Mouse (Mus musculus) mouse embryonic stem cell (cell line): ENCODE measurements around the gene Stmnd1.
"Not testable (repeated sequence)": the region's sequence is repeated elsewhere in the genome, so short reads cannot be mapped to it uniquely, and the experiment has no call there.

ENCODE experiments used
- in situ Hi-C, 2 experiments: fragments of 300-500 bp; cut with MboI; formaldehyde crosslinking; loops; 1 replicate in 1 of 2; 3 replicates in 1 of 2; pipeline ENCODE4 v1.14.3; 2019 to 2020; ENCODE audit warnings: low sequenced_read_pairs in 2 of 2, low pct_unique_long_range_greater_than_20kb in 1 of 2, mixed read lengths in 1 of 2; ENCODE audit not compliant: unreplicated experiment in 1 of 2

Stmnd1 gene

DNA sequence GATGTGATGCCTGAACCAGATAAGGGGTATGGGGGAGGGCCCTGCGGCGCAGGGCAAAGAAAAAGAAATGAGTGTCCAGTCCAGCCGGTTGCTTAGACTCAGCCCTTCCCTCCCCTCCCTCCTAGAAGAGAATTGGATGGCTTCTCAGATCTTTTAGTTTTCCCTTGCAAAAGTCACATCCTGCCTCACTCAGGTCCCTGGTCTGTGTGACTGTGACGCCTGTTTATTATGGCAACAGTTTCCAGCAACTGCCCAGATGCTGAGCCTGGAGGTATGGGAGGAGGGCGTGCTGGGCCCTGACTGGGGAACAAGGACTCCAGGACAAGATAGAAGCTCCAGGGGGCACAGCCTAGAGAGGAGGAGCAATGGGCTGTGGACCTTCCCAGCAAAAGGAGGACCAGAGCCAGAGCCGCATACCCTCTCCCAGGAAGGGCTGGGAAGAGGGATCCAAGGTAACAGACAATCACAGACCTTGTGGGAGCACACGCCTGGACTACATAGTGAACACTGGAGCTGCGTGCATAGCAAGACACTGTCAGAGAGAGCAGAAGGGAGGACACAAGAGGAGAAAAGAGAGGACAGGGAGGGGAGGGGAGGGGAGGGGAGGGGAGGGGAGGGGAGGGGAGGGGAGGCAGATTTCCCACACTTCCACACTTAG is at the start of gene Stmnd1:
TSS of gene Stmnd1 (plus strand) at position 269 of the 658 bp plus-strand sequence.
- in situ Hi-C loops = no loop called here

- in situ Hi-C loops = no loop called here
Measured at GRCm38 (mm10) chr13:46226956-46227355, 46.6 kb upstream of the Stmnd1 start.

- in situ Hi-C loops = no loop called here
Measured at GRCm38 (mm10) chr13:46227486-46227885, 46.0 kb upstream of the Stmnd1 start.

DNA sequence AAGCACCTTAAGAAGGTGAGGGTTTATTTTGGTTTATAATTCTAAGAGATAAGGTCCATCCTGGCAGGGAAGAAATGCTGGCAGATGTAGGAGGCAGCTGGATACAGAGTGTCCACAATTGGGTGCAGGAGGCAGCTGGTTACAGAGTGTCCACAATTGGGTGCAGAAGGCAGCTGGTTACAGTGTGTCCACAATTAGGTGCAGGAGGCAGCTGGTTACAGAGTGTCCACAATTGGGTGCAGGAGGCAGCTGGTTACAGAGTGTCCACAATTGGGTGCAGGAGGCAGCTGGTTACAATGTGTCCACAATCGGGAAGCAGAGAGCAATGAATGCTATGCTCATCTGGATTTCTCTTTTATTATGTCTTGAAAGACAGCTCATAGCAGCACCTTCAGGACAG is 44.8 kb upstream of the Stmnd1 start:
- in situ Hi-C loops = not testable (repeated sequence)

DNA sequence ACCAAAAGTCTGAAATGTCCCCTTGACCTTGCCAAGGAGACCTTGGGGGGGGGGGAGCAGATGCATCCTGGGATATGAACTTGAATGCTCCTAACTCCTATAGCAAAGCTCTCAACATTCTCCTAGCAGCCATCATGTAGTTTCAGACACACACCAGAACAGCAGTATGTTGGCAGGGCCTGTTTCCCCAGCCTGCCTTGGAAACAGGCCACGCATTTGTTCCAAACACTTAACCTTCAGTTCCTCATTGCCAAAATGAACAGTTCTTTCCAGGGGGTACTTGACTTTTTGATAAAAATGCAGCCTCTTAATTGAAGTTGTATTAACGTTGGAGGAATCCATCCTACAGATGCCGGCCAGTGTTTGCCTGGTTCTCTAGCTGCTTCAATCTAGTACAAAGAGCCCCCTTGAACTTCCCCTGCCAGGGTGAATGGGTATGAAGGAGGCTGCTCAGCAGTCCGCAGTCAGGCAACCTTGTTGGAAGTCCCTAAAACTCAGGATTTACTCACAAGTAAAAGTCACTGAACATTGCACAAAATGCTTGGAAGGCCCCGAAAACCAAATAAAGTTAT is 41.9 kb upstream of the Stmnd1 start:
- in situ Hi-C loops = no loop called here

GRCm38 (mm10) chr13:46237723-46238349 is 35.7 kb upstream of the Stmnd1 start:
- in situ Hi-C loops = no loop called here

- in situ Hi-C loops = no loop called here
Measured at GRCm38 (mm10) chr13:46238796-46239195, 34.7 kb upstream of the Stmnd1 start.

- in situ Hi-C loops = no loop called here
Measured at GRCm38 (mm10) chr13:46241391-46242188, 31.9 kb upstream of the Stmnd1 start.

DNA sequence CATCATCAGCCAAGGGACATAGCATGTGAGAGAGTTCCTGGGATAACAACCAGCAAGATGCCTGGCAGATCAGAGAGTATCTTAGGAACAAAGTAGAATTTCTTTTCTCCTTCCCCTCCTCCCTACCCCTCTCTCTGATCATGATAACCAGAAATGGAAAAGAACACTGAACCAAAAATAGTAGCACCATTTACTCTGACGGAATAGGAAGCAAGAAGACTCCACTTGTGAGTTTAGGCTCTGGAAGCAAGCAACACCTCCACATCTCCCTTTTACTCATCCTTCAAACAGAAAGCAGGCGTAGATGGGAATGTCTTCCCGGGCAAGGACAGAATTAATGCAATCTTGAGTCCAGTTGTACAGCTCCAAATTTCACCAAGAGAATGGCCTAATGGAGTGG is 19.8 kb upstream of the Stmnd1 start:
- in situ Hi-C loops = loop anchor here in 1 of 2 experiments (10.0 kb wide), 1 partner anchor 279 kb away; no protein-coding TSS in a partner anchor

DNA sequence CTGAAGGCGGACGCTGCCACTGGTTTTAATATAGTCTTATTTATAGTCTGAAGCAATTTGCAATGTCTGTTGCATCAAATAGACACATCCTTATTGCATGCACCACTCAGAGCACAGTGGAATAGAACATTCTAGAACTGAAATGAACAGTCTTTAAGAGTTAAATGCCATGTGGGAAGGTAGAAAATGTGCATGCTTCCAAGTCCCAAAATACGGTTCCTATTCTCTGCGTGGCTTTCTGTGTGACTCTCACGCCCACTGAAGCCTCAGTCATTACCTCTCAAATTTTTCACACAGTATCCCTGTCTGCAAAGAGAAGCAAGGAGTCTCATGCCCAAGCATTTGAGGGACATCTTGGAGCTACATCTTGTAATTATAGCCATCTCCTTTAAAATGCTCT is 19.4 kb upstream of the Stmnd1 start:
- in situ Hi-C loops = loop anchor here in 1 of 2 experiments (10.0 kb wide), 1 partner anchor 279 kb away; no protein-coding TSS in a partner anchor

- in situ Hi-C loops = loop anchor here in 1 of 2 experiments (10.0 kb wide), 1 partner anchor 281 kb away; no protein-coding TSS in a partner anchor
Measured at GRCm38 (mm10) chr13:46255616-46256015, 17.9 kb upstream of the Stmnd1 start.

DNA sequence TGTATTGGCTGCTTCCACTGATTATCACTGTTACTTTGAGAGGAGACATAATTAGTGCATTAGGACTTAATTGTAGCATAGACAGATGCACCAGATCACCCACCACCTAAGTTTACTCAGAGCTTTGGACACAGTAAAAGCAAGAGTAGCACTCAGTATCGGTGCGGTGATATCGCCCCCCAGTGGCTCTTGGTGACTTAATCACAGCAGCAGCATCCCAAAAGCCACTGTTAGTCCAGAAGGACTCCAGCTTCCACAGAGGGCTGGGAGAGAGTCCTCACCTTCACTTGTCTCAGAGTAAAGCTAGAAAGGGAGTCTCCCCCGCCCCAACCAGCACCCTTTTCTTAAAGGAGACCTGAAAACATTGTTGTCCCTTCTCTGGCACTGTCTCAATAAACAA is 15.7 kb upstream of the Stmnd1 start:
- in situ Hi-C loops = loop anchor here in 1 of 2 experiments (10.0 kb wide), 1 partner anchor 283 kb away; no protein-coding TSS in a partner anchor

- in situ Hi-C loops = loop anchor here in 1 of 2 experiments (10.0 kb wide), 1 partner anchor 285 kb away; no protein-coding TSS in a partner anchor
Measured at GRCm38 (mm10) chr13:46259526-46259925, 14.0 kb upstream of the Stmnd1 start.

DNA sequence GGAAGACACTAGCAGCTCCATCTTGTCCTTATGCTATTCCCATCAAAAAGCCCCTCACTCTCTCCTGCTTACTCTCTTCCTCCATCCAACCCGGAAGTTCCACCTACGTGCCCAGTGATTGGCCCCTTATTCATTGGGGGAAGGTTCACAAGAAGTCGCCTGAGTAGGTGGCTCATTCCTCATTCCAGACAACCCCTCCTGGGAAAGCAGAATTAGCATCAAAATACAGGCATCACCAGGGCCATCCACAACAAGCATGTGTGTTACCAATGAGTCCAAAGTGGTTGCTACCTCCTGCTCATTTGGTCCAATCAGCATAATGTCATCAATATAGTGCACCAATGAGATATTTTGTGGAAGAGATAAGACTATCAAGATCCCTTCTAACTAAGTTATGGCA is 12.3 kb upstream of the Stmnd1 start:
- in situ Hi-C loops = no loop called here

- in situ Hi-C loops = no loop called here
Measured at GRCm38 (mm10) chr13:46267783-46268182, 5.7 kb upstream of the Stmnd1 start.

DNA sequence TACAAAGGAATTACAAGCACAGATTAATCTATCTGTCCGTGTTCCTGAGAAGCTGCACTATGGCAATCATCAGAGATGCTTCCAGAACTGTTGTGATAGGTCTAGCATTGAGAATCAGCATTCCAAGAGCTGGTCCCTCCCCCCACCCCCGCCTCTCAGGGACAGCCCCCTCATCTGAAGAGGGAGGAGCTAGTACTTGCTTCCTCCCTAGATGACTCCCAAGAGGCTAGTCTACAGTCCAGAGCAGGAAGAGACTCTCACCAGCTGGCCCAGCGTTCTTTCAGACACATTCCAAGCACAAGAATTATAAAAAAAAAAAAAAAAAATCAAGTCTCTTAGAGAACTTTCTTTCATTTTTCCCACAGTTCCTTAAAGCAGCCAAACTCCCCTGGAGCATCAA is 5.2 kb upstream of the Stmnd1 start:
- in situ Hi-C loops = no loop called here

DNA sequence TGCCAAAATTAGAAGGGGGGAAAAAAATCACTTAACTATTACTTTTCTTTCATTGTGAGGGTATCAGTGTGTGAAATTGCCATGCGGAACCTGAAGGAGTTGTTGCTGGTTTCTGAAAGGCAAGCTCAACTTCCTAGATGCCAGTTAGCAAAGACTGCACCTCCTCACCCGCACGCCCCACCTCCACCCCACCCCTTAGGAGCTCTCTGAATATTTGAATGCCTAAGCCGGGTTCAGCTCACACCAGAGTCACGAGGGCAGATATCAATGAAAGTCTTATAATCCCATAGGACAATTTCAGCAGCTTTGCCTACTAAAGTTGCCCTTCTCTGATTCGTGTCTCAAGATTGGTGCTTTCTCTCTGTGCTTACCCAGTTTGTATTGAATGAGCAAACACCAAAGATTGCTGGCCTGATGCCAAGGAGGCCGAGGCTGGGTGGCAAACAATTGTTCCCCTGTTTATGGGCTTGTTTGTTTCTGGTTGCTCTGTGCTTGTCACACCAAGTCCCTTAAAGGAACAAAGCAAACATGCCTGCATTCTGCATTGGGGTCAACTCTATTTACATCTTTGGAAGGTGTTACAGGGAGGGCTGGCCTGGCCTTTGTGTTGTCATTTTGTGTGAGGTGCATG is 4.6 kb upstream of the Stmnd1 start:
- in situ Hi-C loops = no loop called here

- in situ Hi-C loops = no loop called here
Measured at GRCm38 (mm10) chr13:46272811-46273452, 589 bp upstream of the Stmnd1 start.
